Mouse (Mus musculus): ENCODE data around the gene Nanos1.

- TF ChIP-seq CTCF (IDR thresholded peaks at IDR 0.05) (no peak), EP300 (IDR thresholded peaks at IDR 0.05) (no peak)
Measured at GRCm38 (mm10) chr19:60756192-60757098, 658 bp downstream of the Nanos1 start.

Data from lung, postnatal 0 days (tissue).